Mouse (Mus musculus) Muller cell, postnatal 12 days (primary cell): ENCODE data around the gene Ikzf3.
A peak's percentile ranks its signal among the peaks of the same experiment; 100 is the strongest.

ENCODE experiments used
- DNase-seq: peaks from one replicate; pipeline ENCODE4 v3.0.0-alpha.2; 2015; ENCODE audit errors: inconsistent ontology term

The Ikzf3 gene

GRCm38 (mm10) chr11:98447475-98447834 lies 98.4 kb downstream of the Ikzf3 start:
- no peak for DNase-seq

GRCm38 (mm10) chr11:98446562-98447474 lies 99.0 kb downstream of the Ikzf3 start:
- no peak for DNase-seq

- DNase-seq, result no peak
These were observed 99.6 kb downstream of the Ikzf3 start, which contains the start of gene Grb7 for GRCm38 (mm10) chr11:98446213-98446561. Gene Grb7, plus strand, starts transcription at chr11:98446394.

- no peak for DNase-seq
These were observed 100.2 kb downstream of the Ikzf3 start for GRCm38 (mm10) chr11:98445679-98446078.

DNA sequence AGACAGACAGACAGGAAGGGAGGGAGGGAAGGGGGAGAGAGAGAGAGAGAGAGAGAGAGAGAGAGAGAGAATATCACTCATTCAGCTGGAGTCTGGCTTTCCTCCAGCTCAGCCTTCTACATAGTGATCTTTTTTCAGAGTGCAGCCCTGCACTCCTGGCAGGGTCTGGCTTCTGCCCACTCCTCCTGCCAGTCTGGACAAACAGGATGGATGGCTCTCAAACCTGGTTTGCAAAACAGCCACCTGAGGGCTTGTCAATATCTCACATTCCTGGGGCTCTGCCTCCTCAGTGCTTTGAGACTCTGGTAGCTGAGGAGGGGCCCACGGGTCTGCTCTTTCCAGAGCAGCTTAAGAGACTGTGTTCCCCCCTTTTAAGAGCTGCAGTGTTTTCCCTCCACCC lies 100.6 kb downstream of the Ikzf3 start:
- no peak for DNase-seq

DNA sequence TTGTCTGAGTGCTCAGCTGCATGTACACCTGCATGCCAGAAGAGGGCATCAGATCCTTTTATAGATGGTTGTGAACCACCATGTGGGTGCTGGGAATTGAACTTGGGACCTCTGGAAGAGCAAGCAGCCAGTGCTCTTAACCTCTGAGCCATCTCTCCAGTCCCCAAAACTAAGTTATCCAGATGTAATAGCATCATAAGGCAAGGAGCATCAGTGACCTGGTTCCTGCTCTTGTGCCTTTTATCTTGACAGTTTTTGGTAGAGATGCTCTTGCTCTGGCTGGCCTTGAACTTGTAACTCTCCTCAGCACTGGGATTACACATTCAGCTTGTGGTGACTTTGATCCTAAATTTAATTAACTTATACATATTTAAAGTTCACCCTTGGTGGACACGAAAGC lies 102.1 kb downstream of the Ikzf3 start:
- DNase-seq, result no peak

- peak; percentile 94 for DNase-seq
These were observed 107.3 kb downstream of the Ikzf3 start, which contains the start of gene Mien1 for GRCm38 (mm10) chr11:98438331-98439158. Gene Mien1, minus strand, starts transcription at chr11:98438991.

DNA sequence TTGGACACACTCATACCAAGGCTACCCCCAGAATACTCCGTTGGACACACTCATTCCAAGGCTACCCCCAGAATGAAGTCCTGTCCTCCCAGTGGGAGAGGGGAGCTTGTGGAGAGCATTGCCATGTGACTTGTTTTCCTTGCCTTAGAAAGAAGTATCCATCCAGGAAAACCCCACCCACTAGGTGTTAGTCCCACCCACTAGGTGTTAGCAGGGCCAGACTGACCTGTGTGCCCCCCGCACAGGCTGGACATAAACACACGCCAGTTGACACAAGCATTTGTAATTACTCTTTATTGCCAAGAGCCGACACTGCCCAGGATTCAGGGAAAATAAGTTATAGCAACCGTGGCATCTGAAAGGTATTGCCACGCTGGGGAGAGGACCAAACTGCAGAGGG lies 108.4 kb downstream of the Ikzf3 start:
- no peak for DNase-seq

DNA sequence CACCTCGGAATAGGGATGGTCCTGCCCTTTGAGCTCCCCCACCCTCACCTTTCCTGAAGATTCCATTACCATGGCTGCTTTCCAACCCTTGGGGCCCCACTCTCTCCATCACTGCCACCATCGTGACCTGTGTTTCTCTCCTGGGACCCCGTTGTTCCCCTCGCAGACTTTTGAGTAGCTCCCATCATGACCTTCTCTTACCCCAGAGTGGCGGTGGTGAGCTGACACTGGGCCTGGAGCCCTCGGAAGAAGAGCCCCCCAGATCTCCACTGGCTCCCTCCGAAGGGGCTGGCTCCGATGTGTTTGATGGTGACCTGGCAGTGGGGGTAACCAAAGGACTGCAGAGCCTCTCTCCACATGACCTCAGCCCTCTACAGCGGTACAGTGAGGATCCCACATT lies 110.1 kb downstream of the Ikzf3 start:
- DNase-seq, result no peak

GRCm38 (mm10) chr11:98431743-98432502 lies 113.9 kb downstream of the Ikzf3 start:
- DNase-seq, result no peak

DNA sequence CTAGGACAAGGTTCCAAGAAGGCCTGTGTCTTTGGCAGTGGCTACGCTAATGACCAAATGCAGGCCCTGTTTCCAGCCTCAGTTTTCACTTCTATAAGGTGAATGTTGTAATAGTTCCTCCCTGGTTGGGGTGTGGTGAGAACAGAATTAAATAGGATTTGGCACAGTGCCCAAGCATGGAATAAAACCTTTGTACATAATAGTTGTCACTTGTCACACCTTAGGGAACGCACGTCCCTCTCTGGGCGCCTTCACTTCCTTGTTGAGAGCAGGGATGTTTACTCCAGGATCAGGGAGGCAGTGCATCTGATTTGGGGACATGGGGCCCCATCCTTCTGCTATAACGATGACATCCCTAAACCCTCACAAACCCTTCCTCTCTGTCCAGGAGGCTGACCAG lies 117.4 kb downstream of the Ikzf3 start:
- no peak for DNase-seq

DNA sequence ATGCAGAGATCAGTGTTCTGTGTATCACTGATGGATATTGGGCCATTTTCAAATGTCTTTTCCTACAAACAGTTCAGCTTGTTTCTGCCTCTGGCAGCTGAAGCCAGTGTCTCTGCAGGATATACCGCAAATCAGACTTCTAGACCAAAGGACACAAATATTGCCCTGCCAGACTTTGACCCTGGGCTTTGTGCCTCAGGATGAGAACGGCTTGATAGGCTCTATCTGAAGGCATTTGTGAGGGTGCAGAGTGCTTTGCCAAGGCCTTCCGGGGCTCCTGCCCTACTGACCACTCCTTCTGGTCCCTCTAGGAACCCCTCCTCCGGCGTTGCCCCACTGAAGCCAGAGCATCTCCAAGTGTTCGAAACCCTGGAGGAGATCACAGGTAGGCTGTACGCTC lies 119.2 kb downstream of the Ikzf3 start:
- no peak for DNase-seq

- DNase-seq, result no peak
These were observed 126.8 kb downstream of the Ikzf3 start for GRCm38 (mm10) chr11:98418939-98419547.

GRCm38 (mm10) chr11:98418273-98418672 lies 127.6 kb downstream of the Ikzf3 start:
- no peak for DNase-seq

GRCm38 (mm10) chr11:98417074-98417473 lies 128.8 kb downstream of the Ikzf3 start:
- no peak for DNase-seq
